8 mouse cellular contexts compared by ENCODE assay signal in the genomic region with DNA sequence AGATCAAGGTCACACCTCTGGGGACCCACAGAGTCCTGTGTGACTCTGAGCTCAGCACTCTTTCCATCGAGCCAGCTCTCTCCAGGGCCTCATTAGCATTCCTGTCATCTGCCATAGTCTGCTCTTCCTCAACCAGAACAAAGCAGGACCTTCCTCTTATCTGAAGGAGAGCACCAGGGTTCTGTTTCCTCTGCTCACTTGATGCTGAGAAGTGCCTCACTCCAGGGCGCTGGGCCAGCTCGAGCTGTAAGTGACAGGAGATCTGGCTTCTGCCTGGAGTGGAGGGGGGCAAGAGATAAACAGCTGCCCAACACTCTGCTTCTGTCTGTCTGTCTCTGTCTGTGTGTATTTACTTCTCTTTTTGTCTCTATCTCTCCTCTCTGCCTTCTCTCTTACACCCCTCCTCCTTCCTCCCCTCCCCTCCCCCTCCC. TPM values are rescaled to one million over a fixed set of nuclear protein-coding genes. Genes with fewer than 3 reads are reported as not detected.
A peak's percentile ranks its signal among the peaks of the same experiment; 100 is the strongest.
DNase-seq lines count a peak whose midpoint lies in the region; ATAC-seq and TF ChIP-seq lines count a peak whose summit lies in the region.

No protein-coding gene starts in this region.

- no peaks in the 10 kb centered on the region for H3K36me3 ChIP-seq in midbrain, embryonic 14.5 days (ENCODE audit: control insufficient read depth, insufficient read depth, low read length)

- H3K4me3 ChIP-seq in midbrain, embryonic 14.5 days (replicated peaks; ENCODE audit: low read depth, low read length) = no peak overlapping the region
- no peak overlapping the region for H3K4me3 ChIP-seq in cerebellum, adult 2 months (replicated peaks; ENCODE audit: insufficient read depth, low read depth, low read length)

- 6% methylated on average over 3 of the region's 3 CpGs for WGBS in midbrain, embryonic 14.5 days
- WGBS in cerebellum, adult 2 months = 15% methylated on average over 3 of the region's 3 CpGs

- intact Hi-C loops in left cerebral cortex, postnatal 4 days (cut with DNase I) = no loop called here

- H3K9me3 ChIP-seq in midbrain, embryonic 14.5 days (ENCODE audit: control insufficient read depth, low read length) = no peaks in the 10 kb centered on the region

- peak; percentile 91 to 94 for ATAC-seq in hematopoietic stem cell, adult 5-6 weeks (replicated peaks in 1 of 2; ENCODE audit: insufficient read depth in 1 of 2, low FRiP score in 2 of 2, low TSS enrichment in 1 of 2, low read depth in 1 of 2, poor library complexity in 2 of 2, severe bottlenecking in 2 of 2)
- ATAC-seq in midbrain, embryonic 14.5 days (ENCODE audit: low FRiP score, low TSS enrichment) = no peak

- 0 out of 2 replicates have a peak, but pooled peaks cover 7% of the 10 kb centered on the region for H3K4me1 ChIP-seq in midbrain, embryonic 14.5 days (ENCODE audit: control insufficient read depth, insufficient read depth, low read length)
- H3K4me1 ChIP-seq in cerebellum, adult 2 months (ENCODE audit: control insufficient read depth, insufficient read depth, low read length) = no peaks in the 10 kb centered on the region

- TF ChIP-seq CTCF in cerebellum, adult 2 months (IDR thresholded peaks at IDR 0.05; ENCODE audit: borderline replicate concordance, insufficient read depth, low read depth, low read length) = no peak

- TF ChIP-seq POLR2A in cerebellum, adult 2 months (IDR thresholded peaks at IDR 0.05; ENCODE audit: borderline replicate concordance, insufficient read depth, low read length) = no peak

- peak overlapping the region; percentile 55 for H3K27ac ChIP-seq in midbrain, embryonic 14.5 days (replicated peaks; ENCODE audit: low read depth, low read length)
- H3K27ac ChIP-seq in cerebellum, adult 2 months (ENCODE audit: insufficient read depth, low read length) = no peak overlapping the region

- no peaks in the 10 kb centered on the region for H3K27me3 ChIP-seq in midbrain, embryonic 14.5 days (ENCODE audit: control insufficient read depth, insufficient read depth, low read length)
- no peaks in the 10 kb centered on the region for H3K27me3 ChIP-seq in cerebellum, adult 2 months (ENCODE audit: control insufficient read depth, insufficient read depth, low read length)

- DNase-seq in kidney, postnatal 10 days = peak; percentile 29
- no peak for DNase-seq in kidney, adult 11 months
- DNase-seq in c-Kit-positive CD71-positive TER-119-positive erythroid progenitor cells, embryonic 14.5 days (ENCODE audit: low spot score) = peak; percentile 40
- peak; percentile 48 for DNase-seq in midbrain, embryonic 14.5 days
- DNase-seq in urinary bladder, adult 18-20 months (ENCODE audit: low spot score in 2 of 2) = no peak
- no peak for DNase-seq in cerebellum, adult 2 months
- DNase-seq in left cerebral cortex, postnatal 4 days = no peak

- H3K9ac ChIP-seq in midbrain, embryonic 14.5 days (replicated peaks; ENCODE audit: low read length) = no peak overlapping the region; the same call in 1 of the 2 replicates

- H3K4me2 ChIP-seq in midbrain, embryonic 14.5 days (ENCODE audit: low read length) = no peak overlapping the region

RNA-seq across cellular contexts. Expression of gene Herc1, which starts 55.3 kb away (rescaled TPM):
- 82.6 and 100 TPM in 2 replicates for total RNA-seq in hematopoietic stem cell, adult 5-6 weeks (2017)
- polyA plus RNA-seq in midbrain, embryonic 14.5 days (2014; fragmentation: Nextera tagmentation; extraction: Ambion mirVana) = 48.3 and 64.1 TPM in 2 replicates
- polyA plus RNA-seq in cerebellum, adult 2 months (2012; rRNA removed) = 62.0 and 66.8 TPM in 2 replicates
- 100 to 1,000 TPM; 125 to 130 TPM for total RNA-seq in left cerebral cortex, postnatal 4 days (2021)

Comparison
In these comparisons a context has a peak if more than half of its experiments do, and no peak if none do; other contexts are left out.
1. DNase-seq: peak in kidney, postnatal 10 days (single experiment), c-Kit-positive CD71-positive TER-119-positive erythroid progenitor cells, embryonic 14.5 days (single experiment) and midbrain, embryonic 14.5 days (single experiment); none in kidney, adult 11 months (single experiment), urinary bladder, adult 18-20 months (0 of 2), cerebellum, adult 2 months (0 of 2) and left cerebral cortex, postnatal 4 days (single experiment).